Mouse (Mus musculus) layer of hippocampus, adult 2 months (tissue): ENCODE results near the gene Myoz1. TPM values are rescaled to one million over a fixed set of nuclear protein-coding genes. Genes with fewer than 3 reads are reported as not detected.
"Not testable (repeated sequence)": the region's sequence is repeated elsewhere in the genome, so short reads cannot be mapped to it uniquely, and the experiment has no call there.

Source experiments
- DNase-seq, 2 experiments: peaks; one replicate each; pipeline ENCODE4 v3.0.0; 2022; ENCODE audit warnings: low spot score in 2 of 2
- H3K27ac ChIP-seq: fragments of 200-600 bp; 2 replicates; pipeline ENCODE4 v1.8.1; 2022
- H3K4me3 ChIP-seq: fragments of 200-600 bp; 2 replicates; pipeline ENCODE4 v1.8.1; 2022; ENCODE audit warnings: mild to moderate bottlenecking
- CTCF ChIP-seq: fragments of 200-600 bp; conservative IDR thresholded peaks from 2 replicates; pipeline ENCODE4 v1.8.1; 2022; ENCODE audit warnings: antibody characterized with exemption, mild to moderate bottlenecking, moderate library complexity
- long read RNA-seq, 2 experiments: library from polyadenylated mRNA; stranded (forward); transcript quantifications; one replicate each; pipeline ENCODE4 v2.0.0; 2021; ENCODE audit warnings: borderline mapping rate in 2 of 2
- total RNA-seq, 2 experiments: library from RNA; stranded (reverse); gene quantifications; 2 replicates each; pipeline ENCODE4 v1.2.3; 2021

Myoz1 gene
- total RNA-seq = not detected
- long read RNA-seq, experiment 1 = 0 reads
- long read RNA-seq, experiment 2, partial matches to known transcripts = 0 of 1 reads
- long read RNA-seq, experiment 2, other reads (novel, unspliced or antisense) = 0 of 1 reads

GRCm38 (mm10) chr14:20656361-20656760, at the start of gene Myoz1:
Gene Myoz1 (minus strand): TSS chr14:20656540.
- no peak within 1 kb of the TSS for H3K4me3 ChIP-seq
- TF ChIP-seq CTCF = no peak
- H3K27ac ChIP-seq = no peak within 1 kb of the TSS
- DNase-seq = no peak

- Histone ChIP-seq H3K4me3 (peak overlapping the region; percentile 97), H3K27ac (peak overlapping the region; percentile 96)
- DNase-seq = not testable (repeated sequence)
Measured at GRCm38 (mm10) chr14:20703461-20703860, 47.1 kb upstream of the Myoz1 start.

GRCm38 (mm10) chr14:20702741-20703381, 46.5 kb upstream of the Myoz1 start, which contains the start of gene Chchd1:
Gene Chchd1 (plus strand): TSS chr14:20703006.
- Histone ChIP-seq H3K27ac (peak within 1 kb of the TSS; percentile 96), H3K4me3 (peak within 1 kb of the TSS; percentile 97)
- no peak for TF ChIP-seq CTCF
- peak; percentile 86 to 91 for DNase-seq

GRCm38 (mm10) chr14:20702096-20702740, 45.9 kb upstream of the Myoz1 start:
- peak overlapping the region; percentile 96 for H3K27ac ChIP-seq
- no peak for TF ChIP-seq CTCF
- H3K4me3 ChIP-seq = peak overlapping the region; percentile 97
- DNase-seq = no peak

GRCm38 (mm10) chr14:20701554-20701953, 45.2 kb upstream of the Myoz1 start:
- DNase-seq = no peak
- Histone ChIP-seq H3K27ac (no peak overlapping the region; the same call in 1 of the 2 replicates), H3K4me3 (peak overlapping the region; percentile 97)
- no peak for TF ChIP-seq CTCF

- TF ChIP-seq CTCF = no peak
- no peak overlapping the region for H3K27ac ChIP-seq
- no peak for DNase-seq
- H3K4me3 ChIP-seq = no peak overlapping the region
Measured at GRCm38 (mm10) chr14:20700362-20700761, 44.0 kb upstream of the Myoz1 start.

- peak overlapping the region; percentile 60; the same call in 1 of the 2 replicates for H3K27ac ChIP-seq
- no peak for TF ChIP-seq CTCF
- peak overlapping the region; percentile 100 for H3K4me3 ChIP-seq
- DNase-seq = no peak
Measured at GRCm38 (mm10) chr14:20698515-20698914, 42.2 kb upstream of the Myoz1 start.

- peak; percentile 42 to 58 for DNase-seq
- peak; percentile 77 for TF ChIP-seq CTCF
- Histone ChIP-seq H3K4me3 (peak overlapping the region; percentile 100), H3K27ac (peak overlapping the region; percentile 73)
Measured at GRCm38 (mm10) chr14:20696986-20697385, 40.6 kb upstream of the Myoz1 start.

- TF ChIP-seq CTCF = no peak
Measured at GRCm38 (mm10) chr14:20695761-20696520, 39.6 kb upstream of the Myoz1 start.

GRCm38 (mm10) chr14:20694884-20695760, 38.8 kb upstream of the Myoz1 start, which contains the start of gene Fut11:
Gene Fut11 (plus strand): TSS chr14:20694968.
- TF ChIP-seq CTCF = no peak; the same call in 1 of the 2 replicates
- DNase-seq = peak; percentile 86 to 88
- Histone ChIP-seq H3K4me3 (peak within 1 kb of the TSS; percentile 100), H3K27ac (peak within 1 kb of the TSS; percentile 92)

More at GRCm38 (mm10) chr14:20695761-20696520, 39.6 kb upstream of the Myoz1 start:
- Histone ChIP-seq H3K27ac (peak overlapping the region; percentile 92), H3K4me3 (peak overlapping the region; percentile 100)
- no peak for DNase-seq

GRCm38 (mm10) chr14:20694185-20694883, 38.0 kb upstream of the Myoz1 start:
- no peak for TF ChIP-seq CTCF
- H3K27ac ChIP-seq = peak overlapping the region; percentile 92
- no peak for DNase-seq
- H3K4me3 ChIP-seq = peak overlapping the region; percentile 100

- Histone ChIP-seq H3K4me3 (no peak overlapping the region), H3K27ac (no peak overlapping the region)
- TF ChIP-seq CTCF = no peak
- no peak for DNase-seq
Measured at GRCm38 (mm10) chr14:20693589-20694101, 37.3 kb upstream of the Myoz1 start.
